ENCODE assay signal across 7 mouse cellular contexts in genomic region chr11:95001058-95001457, GRCm38 (mm10). TPM values are rescaled to one million over a fixed set of nuclear protein-coding genes. Genes with fewer than 3 reads are reported as not detected.
DNase-seq lines count a peak whose midpoint lies in the region; ATAC-seq and TF ChIP-seq lines count a peak whose summit lies in the region.

No protein-coding gene starts in this region.

- H3K4me2 ChIP-seq in heart, embryonic 16.5 days (ENCODE audit: low read depth, low read length): peak overlapping the region; percentile 25

- 0 out of 2 replicates have a peak overlapping the region, but pooled peaks have one; percentile 5 for H3K9ac ChIP-seq in heart, embryonic 16.5 days (ENCODE audit: low read length)

- TF ChIP-seq CTCF in G1E (IDR thresholded peaks at IDR 0.05; ENCODE audit: low read depth, low read length): peak; percentile 92
- peak; percentile 83 for TF ChIP-seq CTCF in bone marrow macrophage, adult 2 months (IDR thresholded peaks at IDR 0.05; ENCODE audit: low read depth, low read length)
- peak; percentile 94 for TF ChIP-seq CTCF in embryonic fibroblast, embryonic 13.5 days (IDR thresholded peaks at IDR 0.05; ENCODE audit: borderline replicate concordance, insufficient read depth, low read length)

- ATAC-seq in G1E (ENCODE audit: extremely low read depth, insufficient number of reproducible peaks, low FRiP score, poor library complexity, severe bottlenecking): no peak
- ATAC-seq in heart, embryonic 16.5 days (replicated peaks; ENCODE audit: extremely low read depth, insufficient read depth, low FRiP score): 0 out of 2 replicates have a peak, but pooled peaks have one; percentile 20

- 2% methylated on average over 8 of the region's 8 CpGs for WGBS in heart, embryonic 16.5 days

- H3K27ac ChIP-seq in bone marrow macrophage, adult 2 months (ENCODE audit: insufficient read depth, low read depth, low read length): no peak overlapping the region; the same call in 1 of the 2 replicates
- no peak overlapping the region for H3K27ac ChIP-seq in embryonic fibroblast, embryonic 13.5 days (ENCODE audit: insufficient read depth, low read length)
- H3K27ac ChIP-seq in heart, embryonic 16.5 days (ENCODE audit: low read length): peak overlapping the region; percentile 55

- peak; percentile 71 for DNase-seq in G1E (ENCODE audit: low spot score)
- DNase-seq in kidney, postnatal 25 days: peak; percentile 81 to 86
- peak; percentile 83 for DNase-seq in lung, postnatal 10 days
- peak; percentile 89 for DNase-seq in retina, postnatal 1 day

- H3K36me3 ChIP-seq in G1E (replicated peaks): peaks cover 100% of the 10 kb centered on the region
- peaks cover 42% of the 10 kb centered on the region for H3K36me3 ChIP-seq in heart, embryonic 16.5 days (ENCODE audit: control insufficient read depth, insufficient read depth)

- H3K9me3 ChIP-seq in G1E (replicated peaks): no peaks in the 10 kb centered on the region
- H3K9me3 ChIP-seq in heart, embryonic 16.5 days (replicated peaks; ENCODE audit: control insufficient read depth, low read length): no peaks in the 10 kb centered on the region

- H3K27me3 ChIP-seq in G1E (ENCODE audit: insufficient read depth, low read length): no peaks in the 10 kb centered on the region
- no peaks in the 10 kb centered on the region for H3K27me3 ChIP-seq in heart, embryonic 16.5 days (ENCODE audit: control insufficient read depth, insufficient read depth, low read length)

- no peak for TF ChIP-seq POLR2A in bone marrow macrophage, adult 2 months (IDR thresholded peaks at IDR 0.05; ENCODE audit: borderline replicate concordance, low read depth, low read length)
- TF ChIP-seq POLR2A in embryonic fibroblast, embryonic 13.5 days (IDR thresholded peaks at IDR 0.05; ENCODE audit: low read depth, low read length): no peak

- H3K4me1 ChIP-seq in G1E (ENCODE audit: insufficient read depth, low read depth, low read length): peaks cover 99% of the 10 kb centered on the region
- peaks cover 20% of the 10 kb centered on the region for H3K4me1 ChIP-seq in bone marrow macrophage, adult 2 months (ENCODE audit: control insufficient read depth, insufficient read depth, low read length)
- H3K4me1 ChIP-seq in embryonic fibroblast, embryonic 13.5 days (ENCODE audit: control insufficient read depth, insufficient read depth, low read length): no peaks in the 10 kb centered on the region
- H3K4me1 ChIP-seq in heart, embryonic 16.5 days (ENCODE audit: control insufficient read depth, insufficient read depth, low read length): peaks cover 29% of the 10 kb centered on the region

- H3K4me3 ChIP-seq in G1E (ENCODE audit: low read depth, low read length): peak overlapping the region; percentile 60; the same call in 1 of the 2 replicates
- H3K4me3 ChIP-seq in bone marrow macrophage, adult 2 months (ENCODE audit: insufficient read depth, low read length): no peak overlapping the region
- H3K4me3 ChIP-seq in embryonic fibroblast, embryonic 13.5 days (ENCODE audit: insufficient read depth, low read length): no peak overlapping the region
- no peak overlapping the region for H3K4me3 ChIP-seq in heart, embryonic 16.5 days (ENCODE audit: low read length)

RNA-seq across cellular contexts. Expression of gene Samd14, which starts 8.6 kb away (rescaled TPM):
- total RNA-seq in G1E (2014; fragmentation: Nextera tagmentation): 71.8 and 84.9 TPM in 2 replicates
- 26.1 and 30.0 TPM in 2 replicates for total RNA-seq in G1E (2017)
- 356 and 518 TPM in 2 replicates for polyA plus RNA-seq in G1E (2012)
- not detected in 2 replicates for polyA plus RNA-seq in bone marrow macrophage, adult 2 months (2012; ENCODE audit: insufficient read depth, insufficient read length, missing spikeins)
- 11.6 and 14.2 TPM in 2 replicates for polyA plus RNA-seq in embryonic fibroblast, embryonic 13.5 days (2011; ENCODE audit: insufficient read length, low read depth, missing spikeins)
- 8.6 and 9.0 TPM in 2 replicates for polyA plus RNA-seq in heart, embryonic 16.5 days (2015; fragmentation: Nextera tagmentation; extraction: Ambion mirVana)

RNA-seq across cellular contexts. Expression of gene Ppp1r9b, which starts 10.2 kb away (rescaled TPM):
- 87.8 and 117 TPM in 2 replicates for total RNA-seq in G1E (2014; fragmentation: Nextera tagmentation)
- total RNA-seq in G1E (2017): 68.2 and 83.2 TPM in 2 replicates
- 207 and 233 TPM in 2 replicates for polyA plus RNA-seq in G1E (2012)
- 166 and 176 TPM in 2 replicates for polyA plus RNA-seq in bone marrow macrophage, adult 2 months (2012; ENCODE audit: insufficient read depth, insufficient read length, missing spikeins)
- 44.3 and 61.7 TPM in 2 replicates for polyA plus RNA-seq in embryonic fibroblast, embryonic 13.5 days (2011; ENCODE audit: insufficient read length, low read depth, missing spikeins)
- polyA plus RNA-seq in heart, embryonic 16.5 days (2015; fragmentation: Nextera tagmentation; extraction: Ambion mirVana): 5.8 and 6.4 TPM in 2 replicates

RNA-seq across cellular contexts. Expression of gene Sgca, which starts 24.9 kb away (rescaled TPM):
- not detected in 2 replicates for total RNA-seq in G1E (2014; fragmentation: Nextera tagmentation)
- total RNA-seq in G1E (2017): 0.06 and 0.87 TPM in 2 replicates
- polyA plus RNA-seq in G1E (2012): not detected in 2 replicates
- not detected in 2 replicates for polyA plus RNA-seq in bone marrow macrophage, adult 2 months (2012; ENCODE audit: insufficient read depth, insufficient read length, missing spikeins)
- polyA plus RNA-seq in embryonic fibroblast, embryonic 13.5 days (2011; ENCODE audit: insufficient read length, low read depth, missing spikeins): not detected in 2 replicates
- 27.9 and 29.4 TPM in 2 replicates for polyA plus RNA-seq in heart, embryonic 16.5 days (2015; fragmentation: Nextera tagmentation; extraction: Ambion mirVana)

RNA-seq across cellular contexts. Expression of gene Hils1, which starts 33.7 kb away (rescaled TPM):
- total RNA-seq in G1E (2014; fragmentation: Nextera tagmentation) (not detected in 2 replicates), G1E (2017) (not detected in 2 replicates)
- polyA plus RNA-seq in G1E (2012): not detected in 2 replicates
- not detected in 2 replicates for polyA plus RNA-seq in bone marrow macrophage, adult 2 months (2012; ENCODE audit: insufficient read depth, insufficient read length, missing spikeins)
- polyA plus RNA-seq in embryonic fibroblast, embryonic 13.5 days (2011; ENCODE audit: insufficient read length, low read depth, missing spikeins): not detected in 2 replicates
- polyA plus RNA-seq in heart, embryonic 16.5 days (2015; fragmentation: Nextera tagmentation; extraction: Ambion mirVana): 0.33 TPM in 1 of 2 replicates, not detected in the other

RNA-seq across cellular contexts. Expression of gene Pdk2, which starts 40.1 kb away (rescaled TPM):
- total RNA-seq in G1E (2014; fragmentation: Nextera tagmentation) (40.3 and 46.1 TPM in 2 replicates), G1E (2017) (3.7 and 3.9 TPM in 2 replicates)
- 33.7 and 37.8 TPM in 2 replicates for polyA plus RNA-seq in G1E (2012)
- polyA plus RNA-seq in bone marrow macrophage, adult 2 months (2012; ENCODE audit: insufficient read depth, insufficient read length, missing spikeins): 23.4 and 24.5 TPM in 2 replicates
- polyA plus RNA-seq in embryonic fibroblast, embryonic 13.5 days (2011; ENCODE audit: insufficient read length, low read depth, missing spikeins): 8.6 and 10.0 TPM in 2 replicates
- polyA plus RNA-seq in heart, embryonic 16.5 days (2015; fragmentation: Nextera tagmentation; extraction: Ambion mirVana): 141 and 148 TPM in 2 replicates

Comparison
In these comparisons a context has a peak if more than half of its experiments do, and no peak if none do; other contexts are left out.
1. RNA of gene Samd14, which starts 8.6 kb away (polyA plus RNA-seq): 356 to 518 TPM in G1E; 11.6 to 14.2 TPM in embryonic fibroblast, embryonic 13.5 days, 8.6 to 9.0 TPM in heart, embryonic 16.5 days and not detected in bone marrow macrophage, adult 2 months; every median in the first group is over 10 times any median in the second.
2. RNA of gene Sgca, which starts 24.9 kb away (polyA plus RNA-seq): 27.9 to 29.4 TPM in heart, embryonic 16.5 days; not detected in G1E, not detected in bone marrow macrophage, adult 2 months and not detected in embryonic fibroblast, embryonic 13.5 days; every median in the first group is over 10 times any median in the second.
3. Peak in every context shown above with its lines, with median percentiles within 50 percentile points of each other: DNase-seq and CTCF ChIP-seq.